Mouse (Mus musculus): ENCODE results near the gene Atp6v0a1.

DNA sequence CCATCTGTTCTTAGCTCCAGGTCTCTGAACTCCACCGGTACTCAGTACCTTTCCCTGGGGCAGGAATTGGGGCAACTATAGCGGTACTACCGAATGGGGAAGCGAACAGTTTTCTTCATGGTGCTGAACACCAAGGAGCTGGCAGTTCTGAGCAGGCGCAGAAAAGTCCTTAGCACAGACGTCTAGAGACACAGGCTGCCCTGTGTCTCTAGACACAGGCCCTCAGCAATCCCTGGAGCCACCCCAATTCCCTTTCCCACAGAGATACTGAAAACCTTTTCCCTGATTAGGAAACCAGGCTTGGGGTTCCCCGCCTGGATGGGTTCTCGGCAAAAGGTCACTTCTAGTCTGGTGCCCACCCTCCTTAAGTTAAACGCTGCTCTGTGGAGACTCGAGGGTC, 37.8 kb upstream of the Atp6v0a1 start:
- no peak for TF ChIP-seq CTCF (IDR thresholded peaks at IDR 0.05; ENCODE audit: low read depth, low read length)
- TF ChIP-seq POLR2A (IDR thresholded peaks at IDR 0.05; ENCODE audit: extremely low read depth, insufficient read depth, low read length) = no peak

Measured in liver, adult 2 months (tissue).